Mouse (Mus musculus): ENCODE measurements at regions not wholly inside any gene's neighbourhood (a gene's known extent, or its start where the extent isn't known, plus 50 kb on each side); places are given as distances from the start of the nearest gene placed in this dataset.

GRCm38 (mm10) chr7:123589099-123589498 is 88.8 kb upstream of the Zkscan2 start:
- peak; percentile 18 for DNase-seq

DNA sequence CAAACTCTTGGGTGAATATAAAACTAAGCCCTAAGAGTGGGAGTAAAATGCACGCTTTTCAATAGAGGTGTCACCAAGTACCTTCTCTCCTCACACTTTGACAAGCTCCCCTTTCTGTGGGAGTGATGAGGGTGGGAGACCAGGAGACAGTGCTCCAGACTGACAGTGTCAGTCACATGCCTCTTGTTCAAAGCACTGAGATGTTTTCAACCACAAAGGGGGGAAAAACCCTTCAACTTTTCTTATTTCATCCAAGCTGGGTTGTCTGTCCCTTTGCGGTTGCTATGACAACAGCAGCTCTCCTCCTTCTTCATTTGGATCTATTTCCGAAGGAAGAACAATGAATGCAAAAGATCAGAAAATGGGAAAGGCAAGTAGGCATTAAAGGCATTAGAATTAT is 73.5 kb upstream of the Zkscan2 start:
- peak; percentile 61 for DNase-seq

DNA sequence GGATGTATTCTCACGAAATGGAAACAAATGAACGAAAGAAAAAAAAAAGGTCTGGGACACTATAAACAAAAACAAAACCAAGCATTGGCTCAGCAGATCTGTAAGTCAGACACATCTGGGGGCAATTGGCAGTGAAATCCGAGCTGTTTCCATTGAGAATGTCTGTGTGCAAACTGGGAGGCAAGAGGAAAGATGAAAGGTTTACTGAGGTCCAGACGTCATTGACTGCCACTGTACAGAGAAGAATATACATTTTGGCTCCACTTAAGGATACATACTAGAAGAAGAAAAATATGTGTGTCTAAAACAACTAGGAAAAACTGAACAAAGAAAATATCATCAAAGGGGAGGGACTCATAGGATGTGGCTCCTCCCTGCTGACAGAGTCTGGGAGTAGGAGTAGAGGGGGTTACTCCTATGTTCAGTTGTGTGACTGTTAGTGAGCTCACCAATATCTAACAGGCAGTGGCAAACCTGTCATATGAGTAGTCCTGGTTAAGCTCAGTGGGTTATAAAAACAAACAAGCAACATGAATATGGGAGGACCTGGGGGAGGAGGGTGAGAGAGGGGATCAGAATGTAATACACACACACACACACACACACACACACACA is 72.2 kb upstream of the Zkscan2 start:
- DNase-seq, result peak; percentile 29

- peak; percentile 53 for DNase-seq
These were observed 66.0 kb upstream of the Zkscan2 start for GRCm38 (mm10) chr7:123566264-123566663.

DNA sequence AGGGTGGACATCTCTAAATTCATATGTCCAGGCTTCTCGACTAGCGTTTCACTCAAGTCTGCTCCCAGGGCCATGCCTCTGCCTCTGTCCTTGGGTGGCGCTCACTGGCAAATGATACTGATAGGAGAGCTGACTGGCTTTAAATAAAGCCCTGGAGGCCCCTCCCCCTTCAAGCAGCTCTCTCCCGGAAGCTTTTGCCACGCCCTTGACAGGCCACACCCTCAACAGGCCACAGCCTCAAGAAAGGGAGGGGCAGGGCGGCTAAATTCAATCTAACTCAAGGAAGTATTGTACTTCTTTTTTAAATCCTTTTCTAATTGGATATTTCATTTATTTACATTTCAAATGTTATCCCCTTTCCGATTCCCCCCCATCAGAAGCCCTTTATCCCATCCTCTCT is 59.3 kb upstream of the Zkscan2 start:
- no peak for DNase-seq
